Mouse (Mus musculus): ENCODE measurements at regions not wholly inside any gene's neighbourhood (a gene's known extent, or its start where the extent isn't known, plus 50 kb on each side); places are given as distances from the start of the nearest gene placed in this dataset.

GRCm38 (mm10) chr13:47645081-47645480 is 522.6 kb downstream of the Rnf144b start:
- WGBS: 57% methylated on average over 10 of the region's 10 CpGs
- H3K27me3 ChIP-seq (replicated peaks): no peaks in the 10 kb centered on the region
- H3K27ac ChIP-seq: no peak overlapping the region
- ATAC-seq: no peak
- H3K4me1 ChIP-seq (replicated peaks): no peaks in the 10 kb centered on the region
- H3K4me2 ChIP-seq (replicated peaks): no peak overlapping the region
- no peak overlapping the region for H3K9ac ChIP-seq
- no peaks in the 10 kb centered on the region for H3K9me3 ChIP-seq
- H3K36me3 ChIP-seq: no peaks in the 10 kb centered on the region
- H3K4me3 ChIP-seq (replicated peaks): no peak overlapping the region

GRCm38 (mm10) chr13:47647693-47648092 is 525.2 kb downstream of the Rnf144b start:
- no peak overlapping the region for H3K27ac ChIP-seq
- no peaks in the 10 kb centered on the region for H3K36me3 ChIP-seq
- H3K4me2 ChIP-seq (replicated peaks): no peak overlapping the region
- H3K27me3 ChIP-seq (replicated peaks): no peaks in the 10 kb centered on the region
- H3K4me3 ChIP-seq (replicated peaks): no peak overlapping the region
- no peak overlapping the region for H3K9ac ChIP-seq
- WGBS: 59% methylated on average over 5 of the region's 5 CpGs
- no peak for ATAC-seq
- no peaks in the 10 kb centered on the region for H3K9me3 ChIP-seq
- no peaks in the 10 kb centered on the region for H3K4me1 ChIP-seq (replicated peaks)

GRCm38 (mm10) chr13:47650093-47650492 is 527.6 kb downstream of the Rnf144b start:
- 71% methylated on average over 13 of the region's 13 CpGs for WGBS
- no peak for ATAC-seq
- H3K36me3 ChIP-seq: no peaks in the 10 kb centered on the region
- no peak overlapping the region for H3K27ac ChIP-seq
- no peaks in the 10 kb centered on the region for H3K27me3 ChIP-seq (replicated peaks)
- H3K9me3 ChIP-seq: no peaks in the 10 kb centered on the region
- no peaks in the 10 kb centered on the region for H3K4me1 ChIP-seq (replicated peaks)
- no peak overlapping the region for H3K4me3 ChIP-seq (replicated peaks)
- H3K9ac ChIP-seq: no peak overlapping the region
- H3K4me2 ChIP-seq (replicated peaks): peak overlapping the region; percentile 22; the same call in 1 of the 2 replicates

- ATAC-seq: no peak
- WGBS: 67% methylated on average over 3 of the region's 3 CpGs
- Histone ChIP-seq H3K4me1 (replicated peaks) (no peaks in the 10 kb centered on the region; the same call in 1 of the 2 replicates), H3K4me2 (replicated peaks) (no peak overlapping the region), H3K4me3 (replicated peaks) (no peak overlapping the region), H3K27ac (no peak overlapping the region), H3K27me3 (replicated peaks) (no peaks in the 10 kb centered on the region), H3K36me3 (no peaks in the 10 kb centered on the region), H3K9ac (no peak overlapping the region), H3K9me3 (no peaks in the 10 kb centered on the region)
These were observed 544.0 kb downstream of the Rnf144b start for GRCm38 (mm10) chr13:47666470-47666869.

GRCm38 (mm10) chr13:47666956-47667701 is 544.7 kb downstream of the Rnf144b start:
- H3K9me3 ChIP-seq: no peaks in the 10 kb centered on the region
- 24% methylated on average over 13 of the region's 13 CpGs for WGBS
- H3K27me3 ChIP-seq (replicated peaks): no peaks in the 10 kb centered on the region
- no peak overlapping the region for H3K27ac ChIP-seq
- no peak overlapping the region for H3K9ac ChIP-seq
- no peaks in the 10 kb centered on the region for H3K36me3 ChIP-seq
- H3K4me1 ChIP-seq (replicated peaks): no peaks in the 10 kb centered on the region; the same call in 1 of the 2 replicates
- peak overlapping the region; percentile 29; the same call in 1 of the 2 replicates for H3K4me2 ChIP-seq (replicated peaks)
- ATAC-seq: peak; percentile 59
- no peak overlapping the region for H3K4me3 ChIP-seq (replicated peaks)

- no peak overlapping the region for H3K4me3 ChIP-seq (replicated peaks)
- H3K27ac ChIP-seq: no peak overlapping the region
- WGBS: 64% methylated on average over 3 of the region's 3 CpGs
- H3K9me3 ChIP-seq: no peaks in the 10 kb centered on the region
- H3K4me2 ChIP-seq (replicated peaks): no peak overlapping the region
- ATAC-seq: no peak
- no peaks in the 10 kb centered on the region for H3K36me3 ChIP-seq
- H3K4me1 ChIP-seq (replicated peaks): no peaks in the 10 kb centered on the region
- H3K27me3 ChIP-seq (replicated peaks): no peaks in the 10 kb centered on the region
- no peak overlapping the region for H3K9ac ChIP-seq
These were observed 565.7 kb downstream of the Rnf144b start for GRCm38 (mm10) chr13:47688131-47688530.

GRCm38 (mm10) chr13:47693815-47694214 is 567.2 kb upstream of the Id4 start:
- 66% methylated on average over 14 of the region's 14 CpGs for WGBS

GRCm38 (mm10) chr13:47695877-47696276 is 565.2 kb upstream of the Id4 start:
- ATAC-seq: no peak
- Histone ChIP-seq H3K36me3 (no peaks in the 10 kb centered on the region), H3K27me3 (replicated peaks) (no peaks in the 10 kb centered on the region), H3K9ac (no peak overlapping the region), H3K4me2 (replicated peaks) (no peak overlapping the region), H3K4me3 (replicated peaks) (no peak overlapping the region), H3K4me1 (replicated peaks) (no peaks in the 10 kb centered on the region), H3K9me3 (no peaks in the 10 kb centered on the region), H3K27ac (no peak overlapping the region)
- 82% methylated on average over 2 of the region's 2 CpGs for WGBS

More at GRCm38 (mm10) chr13:47693815-47694214, 567.2 kb upstream of the Id4 start:
- Histone ChIP-seq H3K36me3 (no peaks in the 10 kb centered on the region), H3K27ac (no peak overlapping the region), H3K4me3 (replicated peaks) (no peak overlapping the region), H3K9me3 (no peaks in the 10 kb centered on the region), H3K4me1 (replicated peaks) (no peaks in the 10 kb centered on the region), H3K9ac (no peak overlapping the region), H3K4me2 (replicated peaks) (no peak overlapping the region), H3K27me3 (replicated peaks) (no peaks in the 10 kb centered on the region)
- no peak for ATAC-seq

GRCm38 (mm10) chr13:47700556-47700955 is 560.5 kb upstream of the Id4 start:
- Histone ChIP-seq H3K27ac (no peak overlapping the region), H3K9me3 (no peaks in the 10 kb centered on the region), H3K27me3 (replicated peaks) (no peaks in the 10 kb centered on the region), H3K36me3 (no peaks in the 10 kb centered on the region), H3K4me2 (replicated peaks) (no peak overlapping the region), H3K4me3 (replicated peaks) (no peak overlapping the region), H3K4me1 (replicated peaks) (no peaks in the 10 kb centered on the region), H3K9ac (no peak overlapping the region)
- no peak for ATAC-seq
- WGBS: 67% methylated on average over 3 of the region's 3 CpGs

GRCm38 (mm10) chr13:47707961-47708609 is 552.9 kb upstream of the Id4 start:
- Histone ChIP-seq H3K27ac (no peak overlapping the region), H3K4me3 (replicated peaks) (no peak overlapping the region), H3K9me3 (no peaks in the 10 kb centered on the region), H3K9ac (no peak overlapping the region), H3K4me2 (replicated peaks) (no peak overlapping the region), H3K4me1 (replicated peaks) (no peaks in the 10 kb centered on the region), H3K27me3 (replicated peaks) (no peaks in the 10 kb centered on the region), H3K36me3 (no peaks in the 10 kb centered on the region)
- WGBS: 93% methylated on average over 18 of the region's 18 CpGs
- no peak for ATAC-seq

GRCm38 (mm10) chr13:47709323-47709722 is 551.7 kb upstream of the Id4 start:
- H3K9ac ChIP-seq: no peak overlapping the region
- no peaks in the 10 kb centered on the region for H3K27me3 ChIP-seq (replicated peaks)
- H3K9me3 ChIP-seq: no peaks in the 10 kb centered on the region
- H3K36me3 ChIP-seq: no peaks in the 10 kb centered on the region
- H3K4me3 ChIP-seq (replicated peaks): no peak overlapping the region
- no peak overlapping the region for H3K4me2 ChIP-seq (replicated peaks)
- ATAC-seq: no peak
- WGBS: 86% methylated on average over 3 of the region's 3 CpGs
- no peak overlapping the region for H3K27ac ChIP-seq
- no peaks in the 10 kb centered on the region for H3K4me1 ChIP-seq (replicated peaks)

- peak; percentile 96 for ATAC-seq
- H3K27me3 ChIP-seq (replicated peaks): no peaks in the 10 kb centered on the region
- no peak overlapping the region for H3K4me2 ChIP-seq (replicated peaks)
- H3K27ac ChIP-seq: no peak overlapping the region
- no peak overlapping the region for H3K9ac ChIP-seq
- H3K9me3 ChIP-seq: no peaks in the 10 kb centered on the region
- WGBS: 62% methylated on average over 4 of the region's 4 CpGs
- no peaks in the 10 kb centered on the region for H3K4me1 ChIP-seq (replicated peaks)
- H3K4me3 ChIP-seq (replicated peaks): no peak overlapping the region
- H3K36me3 ChIP-seq: no peaks in the 10 kb centered on the region
These were observed 548.5 kb upstream of the Id4 start for GRCm38 (mm10) chr13:47712507-47712906.

- 67% methylated on average over 4 of the region's 4 CpGs for WGBS
- H3K36me3 ChIP-seq: no peaks in the 10 kb centered on the region
- H3K27ac ChIP-seq: no peak overlapping the region
- H3K4me2 ChIP-seq (replicated peaks): no peak overlapping the region
- H3K9me3 ChIP-seq: no peaks in the 10 kb centered on the region
- H3K9ac ChIP-seq: no peak overlapping the region
- no peak for ATAC-seq
- H3K4me3 ChIP-seq (replicated peaks): no peak overlapping the region
- H3K27me3 ChIP-seq (replicated peaks): no peaks in the 10 kb centered on the region
- no peaks in the 10 kb centered on the region for H3K4me1 ChIP-seq (replicated peaks)
These were observed 544.8 kb upstream of the Id4 start for GRCm38 (mm10) chr13:47716265-47716664.
